Mouse (Mus musculus) thymus, postnatal 0 days (tissue): ENCODE measurements around the gene Habp2. TPM values are rescaled to one million over a fixed set of nuclear protein-coding genes. Genes with fewer than 3 reads are reported as not detected.

Experiments
- DNase-seq: peaks from one replicate; pipeline ENCODE4 v3.0.0-alpha.2; 2015; ENCODE audit warnings: low spot score
- polyA plus RNA-seq: library from polyadenylated mRNA; unstranded; fragments of >200 nt; fragmentation: Nextera tagmentation; extraction: Ambion mirVana; gene quantifications from 2 replicates; pipeline ENCODE4 v1.2.1, GENCODE M21; 2015

Habp2 gene
- 0.14 and 0.20 TPM in 2 replicates for polyA plus RNA-seq

DNA sequence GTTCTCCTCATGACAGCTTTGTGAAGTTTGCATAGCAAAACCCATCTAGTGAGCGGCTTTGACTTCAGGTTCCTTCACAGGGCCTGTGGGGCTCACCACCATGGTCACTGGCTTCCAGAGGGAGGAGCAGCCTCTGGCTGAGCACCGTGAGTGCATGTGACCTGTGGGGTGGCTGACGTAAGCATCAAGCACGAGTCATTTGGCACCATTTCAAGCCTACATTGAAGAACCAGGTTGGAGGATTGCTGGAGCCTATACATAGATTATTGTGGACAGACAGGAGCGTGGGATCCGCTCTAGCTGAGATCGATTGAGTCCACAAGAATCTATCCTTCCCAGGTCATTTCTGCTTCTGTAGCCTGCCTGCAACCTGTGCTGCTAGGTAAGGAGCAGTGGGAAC lies at the start of gene Habp2:
Gene Habp2, plus strand, starts transcription at position 272 of the 400 bp plus-strand sequence.
- no peak for DNase-seq

- DNase-seq, result no peak
These were observed 48.4 kb upstream of the Habp2 start for GRCm38 (mm10) chr19:56238501-56238900.

- no peak for DNase-seq
These were observed 41.7 kb upstream of the Habp2 start for GRCm38 (mm10) chr19:56245201-56245600.

DNA sequence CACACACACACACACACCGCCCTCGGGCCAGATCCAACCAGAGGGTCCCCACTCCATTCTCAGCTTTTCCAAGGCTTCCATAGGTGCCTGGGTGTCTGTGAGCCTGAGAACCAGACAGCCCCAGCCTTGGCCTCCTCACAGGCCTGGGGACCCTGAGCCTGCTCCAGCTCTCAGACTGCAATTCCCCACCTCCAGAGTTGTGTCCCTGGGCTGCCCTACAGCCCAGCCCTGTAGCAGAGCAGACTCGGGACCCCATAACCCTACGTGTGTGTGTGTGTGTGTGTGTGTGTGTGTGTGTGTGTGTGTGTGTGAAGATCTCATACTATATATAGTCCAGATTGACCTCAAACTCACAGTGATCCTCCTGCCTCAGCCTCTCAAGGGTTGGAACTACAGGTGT lies 34.1 kb upstream of the Habp2 start:
- no peak for DNase-seq

GRCm38 (mm10) chr19:56253271-56253670 lies 33.7 kb upstream of the Habp2 start:
- DNase-seq, result no peak

- no peak for DNase-seq
These were observed 32.2 kb upstream of the Habp2 start for GRCm38 (mm10) chr19:56254751-56255150.

DNA sequence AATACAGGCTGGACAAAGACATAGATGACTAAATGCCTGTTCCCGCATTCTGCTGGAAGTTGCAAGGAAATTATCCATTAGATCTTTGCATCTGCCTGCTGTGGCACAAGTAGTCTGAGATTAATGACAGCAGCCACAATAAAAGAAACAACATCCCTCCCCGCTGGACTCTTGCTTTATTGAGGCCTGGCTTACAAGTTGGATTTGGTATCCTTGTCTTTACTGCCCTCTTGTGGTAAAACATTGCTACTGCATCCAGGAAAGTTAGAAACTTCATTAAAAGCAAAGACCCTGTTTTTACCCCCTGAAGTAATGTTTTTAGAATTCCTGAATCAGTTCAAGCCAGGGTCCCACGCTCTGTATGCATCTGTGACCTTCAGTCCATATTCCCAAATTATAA lies 31.4 kb upstream of the Habp2 start:
- peak; percentile 46 for DNase-seq

DNA sequence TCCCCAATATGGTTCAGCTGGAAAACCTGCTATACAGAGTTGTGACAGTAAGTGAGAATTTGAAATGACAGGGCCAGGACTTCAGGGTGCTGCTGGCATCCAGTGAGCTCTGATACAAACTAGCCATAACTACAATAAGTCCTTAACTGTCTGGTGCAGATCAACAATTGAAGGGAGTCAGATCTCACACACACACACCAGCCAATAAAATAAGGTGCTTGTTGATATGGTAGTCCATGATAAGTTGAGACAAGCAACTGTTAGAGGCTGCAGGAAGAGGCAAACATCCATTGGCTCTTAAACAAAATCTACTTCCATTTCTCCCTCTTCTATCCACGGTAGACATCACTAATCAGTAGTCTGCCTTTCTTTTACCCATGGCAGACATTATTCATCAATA lies 30.7 kb upstream of the Habp2 start:
- DNase-seq, result no peak

DNA sequence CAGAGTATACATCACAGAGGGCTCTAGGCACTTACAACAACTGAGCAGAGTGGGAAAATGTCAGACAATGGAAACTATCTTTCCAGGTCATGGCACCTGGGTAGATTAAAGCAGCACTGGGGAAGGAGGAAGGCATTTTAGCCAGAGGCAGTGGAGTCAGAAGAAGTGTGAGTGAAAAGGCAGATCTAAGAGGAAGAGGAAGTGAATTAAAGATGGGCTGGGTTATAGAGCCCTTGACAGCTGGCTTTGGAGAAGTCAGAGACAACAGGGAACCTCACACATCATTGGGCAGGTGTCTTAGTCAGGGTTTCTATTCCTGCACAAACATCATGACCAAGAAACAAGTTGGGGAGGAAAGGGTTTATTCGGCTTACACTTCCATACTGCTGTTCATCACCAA lies 30.2 kb upstream of the Habp2 start:
- DNase-seq, result no peak

DNA sequence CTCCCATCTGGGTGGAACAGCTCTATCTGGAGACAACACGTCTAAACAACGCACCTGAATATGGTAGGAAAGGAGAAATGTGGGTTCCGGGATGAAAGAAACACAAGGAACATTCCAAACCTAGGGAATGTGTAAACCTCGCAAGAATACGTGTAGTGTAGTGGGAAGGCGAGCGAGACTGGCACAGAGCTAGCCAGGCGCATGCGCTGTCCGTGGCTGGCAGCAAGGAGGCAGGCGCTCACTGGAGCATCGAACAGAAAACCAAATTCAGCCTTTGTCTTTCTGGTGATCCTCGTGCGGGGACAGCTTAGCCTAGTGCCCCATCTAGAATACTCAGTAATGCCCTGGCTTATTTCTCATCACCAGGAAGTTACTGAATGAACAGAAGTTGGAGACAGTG lies 23.2 kb upstream of the Habp2 start:
- no peak for DNase-seq

DNA sequence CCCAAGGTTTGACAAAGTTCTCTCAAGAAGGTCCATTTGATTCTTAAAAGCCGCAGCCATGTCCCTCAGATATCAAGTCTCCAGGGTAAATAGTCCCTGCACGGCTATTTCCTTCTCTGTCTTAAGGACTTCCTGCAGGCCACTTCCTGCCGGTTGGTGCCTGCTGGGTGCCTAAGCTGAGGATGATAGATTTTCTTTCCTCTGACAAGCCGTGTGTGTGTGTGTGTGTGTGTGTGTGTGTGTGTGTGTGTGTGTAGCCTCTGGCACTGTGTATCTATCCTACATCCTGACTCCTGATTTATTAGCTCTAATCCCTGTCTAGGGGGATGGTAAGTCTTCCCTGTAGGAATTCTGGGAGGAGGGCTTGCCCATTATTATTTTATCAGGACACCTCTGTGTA lies 22.8 kb upstream of the Habp2 start:
- no peak for DNase-seq

DNA sequence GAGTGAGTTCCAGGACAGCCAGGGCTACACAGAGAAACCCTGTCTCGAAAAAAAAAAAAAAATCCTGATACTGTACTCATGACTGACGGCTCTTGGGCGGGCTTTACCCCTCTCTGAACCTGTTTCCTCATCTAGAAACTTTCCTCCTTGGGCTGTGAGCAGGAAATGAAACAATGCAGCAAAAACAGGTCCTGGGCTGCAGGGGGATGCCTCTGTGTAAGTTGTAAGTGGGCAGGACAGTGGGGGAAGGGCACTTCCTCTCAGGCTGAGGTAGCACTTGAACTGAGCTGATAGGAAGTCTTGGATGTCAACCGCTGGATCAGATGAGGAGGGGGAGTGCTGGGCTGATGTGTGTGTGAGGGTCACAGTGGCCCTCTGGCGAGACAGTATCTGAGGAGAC lies 21.8 kb upstream of the Habp2 start:
- peak; percentile 50 for DNase-seq

GRCm38 (mm10) chr19:56272081-56272480 lies 14.9 kb upstream of the Habp2 start:
- DNase-seq, result no peak

GRCm38 (mm10) chr19:56277140-56277804 lies 9.7 kb upstream of the Habp2 start:
- no peak for DNase-seq

DNA sequence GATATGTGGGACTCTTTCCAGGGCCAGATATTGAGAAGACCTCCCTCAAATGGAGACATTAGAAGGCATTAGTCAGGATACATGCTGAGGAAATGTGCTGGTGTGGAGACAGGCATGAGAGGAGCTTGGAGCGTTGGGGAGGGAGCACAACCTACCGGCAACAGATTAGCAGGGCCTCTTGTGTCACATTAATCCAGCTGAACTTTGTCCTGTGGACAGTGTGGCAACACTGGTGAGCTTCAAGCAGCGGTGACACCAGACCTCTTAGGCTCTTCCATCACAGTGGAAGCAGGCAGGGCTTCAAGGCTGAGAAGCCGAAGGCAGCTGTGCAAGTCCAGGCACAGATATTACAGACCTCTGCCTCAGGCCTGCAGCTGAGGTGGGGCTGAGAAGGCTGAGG lies 9.0 kb upstream of the Habp2 start:
- no peak for DNase-seq

DNA sequence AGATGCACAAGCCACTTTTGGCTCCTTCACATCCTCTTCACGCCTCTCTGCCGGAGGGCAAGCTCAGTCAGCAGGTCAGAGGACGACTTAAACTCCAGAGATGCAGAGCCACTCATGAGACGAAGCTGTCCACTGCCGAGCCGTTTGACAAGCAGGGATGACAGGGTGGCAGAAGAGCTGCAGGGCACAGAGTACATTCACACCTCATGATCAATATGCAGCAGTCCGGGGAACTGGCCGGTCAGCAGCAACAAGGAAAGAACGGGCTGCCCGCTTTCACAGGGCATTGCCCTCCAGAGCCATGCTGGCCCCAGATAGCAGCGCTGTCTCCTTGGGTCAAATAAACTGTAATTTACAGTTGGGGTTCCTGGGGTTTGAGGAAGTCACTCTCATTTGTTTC lies 8.6 kb upstream of the Habp2 start:
- no peak for DNase-seq

DNA sequence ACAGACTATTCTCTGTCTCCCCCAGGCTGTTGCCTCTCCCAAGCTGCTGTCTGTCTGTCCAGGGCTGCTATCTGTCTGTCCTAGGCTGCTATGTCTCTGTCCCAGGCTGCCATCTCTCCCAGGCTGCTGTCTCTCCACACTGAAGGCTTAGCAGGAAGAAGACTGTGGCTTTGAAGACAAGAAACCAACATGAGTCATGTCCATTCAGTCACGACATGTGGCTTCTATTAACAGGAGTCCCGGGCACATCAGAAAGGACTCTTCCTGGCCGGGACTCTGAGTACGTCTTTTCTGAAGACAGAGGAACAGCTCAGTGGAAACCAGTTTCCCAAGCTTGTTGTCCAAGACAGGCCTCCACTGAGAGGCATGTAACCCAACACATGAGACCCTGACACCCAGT lies 1.7 kb upstream of the Habp2 start:
- DNase-seq, result no peak

GRCm38 (mm10) chr19:56287580-56288367 lies 837 bp downstream of the Habp2 start:
- no peak for DNase-seq

DNA sequence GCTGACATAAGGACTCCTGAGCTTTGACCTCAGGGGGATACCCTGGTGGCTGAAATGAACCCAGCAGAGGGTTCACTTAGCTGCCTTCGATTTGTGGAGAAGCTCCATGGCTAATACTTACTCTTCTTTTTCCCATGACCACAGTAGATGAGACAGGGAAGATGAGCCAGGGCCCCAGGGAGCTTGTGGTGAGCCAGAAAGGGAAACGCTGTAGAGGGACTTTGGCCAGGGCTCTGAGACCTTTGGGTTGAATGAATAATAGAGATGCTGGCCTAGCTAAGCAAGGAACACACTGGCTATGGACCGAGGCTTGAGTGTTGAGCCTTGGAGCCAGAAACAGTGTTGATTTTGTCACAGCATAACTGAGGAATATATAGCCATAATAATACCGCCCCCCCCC lies 1.5 kb downstream of the Habp2 start:
- DNase-seq, result no peak

GRCm38 (mm10) chr19:56289642-56290041 lies 2.7 kb downstream of the Habp2 start:
- no peak for DNase-seq

DNA sequence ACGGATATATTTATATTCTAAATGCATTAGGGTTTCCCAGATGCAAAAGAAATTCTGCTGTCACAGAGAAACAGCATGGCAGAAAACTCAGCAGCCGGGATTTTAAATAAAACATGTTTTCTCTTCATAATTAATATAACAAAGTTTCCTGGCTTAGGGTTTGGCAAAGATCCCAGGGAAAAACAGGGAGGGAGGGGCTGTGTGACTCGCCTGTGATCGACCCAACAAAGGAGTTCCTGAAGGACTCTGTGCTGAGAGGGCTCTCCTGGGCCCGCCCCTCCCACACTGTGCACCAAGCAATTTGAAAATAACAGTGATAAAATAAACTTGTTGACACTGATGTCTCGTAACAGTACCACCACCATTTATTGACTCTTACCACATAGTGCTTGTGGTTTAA lies 5.0 kb downstream of the Habp2 start:
- no peak for DNase-seq

DNA sequence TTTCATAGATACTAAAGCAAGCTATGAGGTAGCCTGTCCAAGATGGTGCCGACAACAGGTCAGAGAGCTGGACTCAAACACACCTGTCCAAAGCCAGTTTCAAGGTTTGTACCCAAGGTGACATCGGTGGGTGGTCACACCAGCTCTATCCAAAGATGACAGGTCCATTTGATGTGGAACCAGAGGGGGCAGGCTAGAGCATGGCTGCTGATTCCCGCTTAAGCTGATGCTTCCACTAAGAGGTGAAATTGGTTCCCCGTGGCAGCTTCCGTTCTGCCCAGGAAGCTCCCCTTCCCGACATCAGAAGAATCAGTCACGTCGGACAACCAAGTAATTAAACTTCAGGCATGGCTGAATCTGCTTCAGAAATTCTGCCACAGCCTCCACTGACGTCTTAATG lies 5.4 kb downstream of the Habp2 start:
- no peak for DNase-seq
